Mouse (Mus musculus) left cerebral cortex, postnatal 10 days (tissue): ENCODE results near the gene C130079G13Rik. TPM values are rescaled to one million over a fixed set of nuclear protein-coding genes. Genes with fewer than 3 reads are reported as not detected.
"Not testable (repeated sequence)": the region's sequence is repeated elsewhere in the genome, so short reads cannot be mapped to it uniquely, and the experiment has no call there.

Source experiments
- DNase-seq, 2 experiments: peaks; one replicate each; pipeline ENCODE4 v3.0.0; 2021 to 2022; ENCODE audit warnings: low spot score in 2 of 2, mixed read lengths in 1 of 2; ENCODE audit errors: extremely low spot score in 1 of 2
- intact Hi-C: fragments of 180-260 bp; cut with DNase I; formaldehyde crosslinking; loops from one replicate; pipeline ENCODE4 v1.15.1; 2025
- total RNA-seq, 2 experiments: library from RNA; stranded (reverse); gene quantifications; 2 replicates each; pipeline ENCODE4 v1.2.3; 2021

The C130079G13Rik gene
- not detected for total RNA-seq

- no peak for DNase-seq
- intact Hi-C loops, result no loop called here
Measured at GRCm38 (mm10) chr3:59924914-59925313, at the start of gene C130079G13Rik. TSS of gene C130079G13Rik (plus strand) at chr3:59925214.

GRCm38 (mm10) chr3:59877601-59878000 lies 47.4 kb upstream of the C130079G13Rik start:
- DNase-seq, intact Hi-C loops: not testable (repeated sequence)

GRCm38 (mm10) chr3:59879801-59880554 lies 45.0 kb upstream of the C130079G13Rik start:
- intact Hi-C loops, DNase-seq: not testable (repeated sequence)

GRCm38 (mm10) chr3:59893276-59893675 lies 31.7 kb upstream of the C130079G13Rik start:
- DNase-seq, result no peak
- intact Hi-C loops, result no loop called here

- intact Hi-C loops, result no loop called here
- no peak for DNase-seq
Measured at GRCm38 (mm10) chr3:59934621-59935020, 9.6 kb downstream of the C130079G13Rik start.

- no peak for DNase-seq
- intact Hi-C loops, result no loop called here
Measured at GRCm38 (mm10) chr3:59947294-59947950, 22.4 kb downstream of the C130079G13Rik start.

- intact Hi-C loops, result no loop called here
Measured at GRCm38 (mm10) chr3:59970891-59971290, 45.9 kb downstream of the C130079G13Rik start.

GRCm38 (mm10) chr3:59974591-59974990 lies 49.6 kb downstream of the C130079G13Rik start:
- DNase-seq, result no peak
- intact Hi-C loops, result no loop called here

More at GRCm38 (mm10) chr3:59970891-59971290, 45.9 kb downstream of the C130079G13Rik start:
- DNase-seq, result no peak

Other genes with a start within 250 kb of the C130079G13Rik start
- not detected for gene Gm5538, start 195.4 kb upstream of the C130079G13Rik start, total RNA-seq
- not detected for gene Gm8298, start 64.2 kb upstream of the C130079G13Rik start, total RNA-seq
- gene Aadacl2, start 81.5 kb downstream of the C130079G13Rik start, total RNA-seq, result not detected
- gene Aadac, start 100.5 kb downstream of the C130079G13Rik start, total RNA-seq, result not detected
- gene Sucnr1, start 156.7 kb downstream of the C130079G13Rik start, total RNA-seq, result not detected